Mouse (Mus musculus) CH12.LX (cell line): ENCODE measurements around the gene Cachd1. TPM values are rescaled to one million over a fixed set of nuclear protein-coding genes. Genes with fewer than 3 reads are reported as not detected.

Experiments
- DNase-seq: peaks from one replicate; pipeline ENCODE4 v3.0.0-alpha.2; 2013; ENCODE audit errors: extremely low read depth
- H3K27ac ChIP-seq: 2 replicates; pipeline ENCODE4 v1.5.1; 2012; ENCODE audit warnings: low read depth, mild to moderate bottlenecking, control low read depth, moderate library complexity; ENCODE audit not compliant: insufficient read depth
- H3K27me3 ChIP-seq: replicated peaks from 2 replicates; pipeline ENCODE3; 2012; ENCODE audit warnings: inconsistent platforms
- H3K36me3 ChIP-seq, 2 experiments: replicated peaks in 1 of 2; 2 replicates each; pipeline versions ENCODE3 to v1.6.1; 2012; ENCODE audit warnings: inconsistent platforms in 1 of 2, low read length in 1 of 2, mild to moderate bottlenecking in 1 of 2, mixed read lengths in 1 of 2, moderate library complexity in 1 of 2; ENCODE audit not compliant: control insufficient read depth in 1 of 2, insufficient read depth in 1 of 2
- H3K4me1 ChIP-seq, 2 experiments: 2 replicates each; pipeline ENCODE4 v1.6.1; 2012; ENCODE audit warnings: inconsistent platforms in 1 of 2, moderate library complexity in 1 of 2; ENCODE audit not compliant: insufficient read depth in 2 of 2, control insufficient read depth in 1 of 2
- H3K4me2 ChIP-seq: 2 replicates; pipeline ENCODE4 v1.6.1; 2012; ENCODE audit warnings: low read depth, mild to moderate bottlenecking, control low read depth; ENCODE audit not compliant: poor library complexity, insufficient read depth, severe bottlenecking
- H3K4me3 ChIP-seq, 3 experiments: fragments of 150-350 bp in 1 of 3; sonication (generic) in 1 of 3; replicated peaks in 1 of 3; 2 replicates each; pipeline versions ENCODE3 to v1.5.1; 2011 to 2012; ENCODE audit warnings: low read depth in 2 of 3, low read length in 2 of 3, mild to moderate bottlenecking in 2 of 3, moderate library complexity in 2 of 3, control low read depth in 1 of 3, improper control_type of control experiment in 1 of 3, inconsistent platforms in 1 of 3, mixed read lengths in 1 of 3; ENCODE audit not compliant: poor library complexity in 1 of 3
- H3K79me2 ChIP-seq: replicated peaks from 2 replicates; pipeline ENCODE4 v1.6.1; 2012; ENCODE audit warnings: mild to moderate bottlenecking, moderate library complexity; ENCODE audit not compliant: control insufficient read depth, poor library complexity, insufficient read depth, severe bottlenecking; ENCODE audit errors: extremely low read depth
- H3K9ac ChIP-seq: 2 replicates; pipeline ENCODE4 v1.6.1; 2012; ENCODE audit warnings: low read depth, mild to moderate bottlenecking, control low read depth, moderate library complexity; ENCODE audit not compliant: insufficient read depth
- H3K9me3 ChIP-seq: replicated peaks from 2 replicates; pipeline ENCODE3; 2012; ENCODE audit warnings: low read length, inconsistent platforms, mixed read lengths
- CHD2 ChIP-seq: IDR thresholded peaks from 2 replicates; pipeline ENCODE4 v1.6.1; 2011; ENCODE audit warnings: low read length, improper control_type of control experiment
- CTCF ChIP-seq, 2 experiments: IDR thresholded peaks in 1 of 2; conservative IDR thresholded peaks in 1 of 2; 2 replicates each; pipeline ENCODE4 v1.5.1; 2011 to 2012; ENCODE audit warnings: low read depth in 2 of 2, low read length in 2 of 2, improper control_type of control experiment in 1 of 2, inconsistent platforms in 1 of 2, mild to moderate bottlenecking in 1 of 2, moderate library complexity in 1 of 2
- E2F4 ChIP-seq: IDR thresholded peaks from 2 replicates; pipeline ENCODE4 v1.6.1; 2011; ENCODE audit warnings: low read depth, low read length, improper control_type of control experiment; ENCODE audit not compliant: insufficient replicate concordance
- ETS1 ChIP-seq: conservative IDR thresholded peaks from 2 replicates; pipeline ENCODE4 v1.6.1; 2012; ENCODE audit warnings: low read depth, mild to moderate bottlenecking, inconsistent platforms, low read length, improper control_type of control experiment, moderate library complexity
- GABPA ChIP-seq: IDR thresholded peaks from 2 replicates; pipeline ENCODE4 v1.6.1; 2012; ENCODE audit warnings: low read depth, low read length, improper control_type of control experiment, inconsistent platforms; ENCODE audit not compliant: insufficient replicate concordance
- IRF4 ChIP-seq: IDR thresholded peaks from 2 replicates; pipeline ENCODE4 v1.6.1; 2014; ENCODE audit warnings: low read depth, mild to moderate bottlenecking, inconsistent platforms, low read length, improper control_type of control experiment
- KAT2A ChIP-seq: IDR thresholded peaks from 2 replicates; pipeline ENCODE4 v1.6.1; 2012; ENCODE audit warnings: low read length, improper control_type of control experiment, inconsistent platforms; ENCODE audit not compliant: insufficient replicate concordance
- MAX ChIP-seq: IDR thresholded peaks from 2 replicates; pipeline ENCODE4 v1.6.1; 2011; ENCODE audit warnings: low read length, improper control_type of control experiment
- POLR2A ChIP-seq: IDR thresholded peaks from 2 replicates; pipeline ENCODE4 v1.6.1; 2011; ENCODE audit warnings: low read depth, mild to moderate bottlenecking, improper control_type of control experiment, low read length
- RCOR1 ChIP-seq: conservative IDR thresholded peaks from 2 replicates; pipeline ENCODE4 v1.6.1; 2012; ENCODE audit warnings: low read depth, mild to moderate bottlenecking, inconsistent platforms, low read length, improper control_type of control experiment
- SMC3 ChIP-seq: IDR thresholded peaks from 2 replicates; pipeline ENCODE4 v1.6.1; 2011; ENCODE audit warnings: low read depth, low read length, improper control_type of control experiment
- USF1 ChIP-seq: IDR thresholded peaks from 2 replicates; pipeline ENCODE4 v1.6.1; 2014; ENCODE audit warnings: low read depth, mild to moderate bottlenecking, inconsistent platforms, low read length, improper control_type of control experiment
- USF2 ChIP-seq: conservative IDR thresholded peaks from 2 replicates; pipeline ENCODE4 v1.6.1; 2011; ENCODE audit warnings: low read depth, low read length, improper control_type of control experiment
- ZKSCAN1 ChIP-seq: IDR thresholded peaks from 2 replicates; pipeline ENCODE4 v1.6.1; 2012; ENCODE audit warnings: low read depth, inconsistent platforms, low read length, improper control_type of control experiment, borderline replicate concordance
- ZMIZ1 ChIP-seq: IDR thresholded peaks from 2 replicates; pipeline ENCODE4 v1.6.1; 2012; ENCODE audit warnings: low read depth, mild to moderate bottlenecking, inconsistent platforms, low read length, improper control_type of control experiment
- ZNF384 ChIP-seq: IDR thresholded peaks from 2 replicates; pipeline ENCODE4 v1.6.1; 2012; ENCODE audit warnings: low read depth, low read length, improper control_type of control experiment, inconsistent platforms
- dilution Hi-C: fragments of 300-500 bp; cut with MboI; formaldehyde crosslinking; loops from 2 replicates; pipeline ENCODE4 v1.14.3; 2020; ENCODE audit warnings: low sequenced_read_pairs; ENCODE audit not compliant: extremely low pct_unique_long_range_greater_than_20kb, extremely low pct_ligation_motif_present
- in situ Hi-C: fragments of 300-500 bp; cut with MboI; formaldehyde crosslinking; loops from 3 replicates; pipeline ENCODE4 v1.14.3; 2019; ENCODE audit warnings: low sequenced_read_pairs, low pct_ligation_motif_present, low pct_unique_long_range_greater_than_20kb, mixed read lengths
- polyA plus RNA-seq: library from polyadenylated mRNA; unstranded; fragments of >175 nt; gene quantifications from 2 replicates; pipeline ENCODE4 v1.2.1, GENCODE M21; 2012; ENCODE audit warnings: low read depth; ENCODE audit not compliant: insufficient read length
- total RNA-seq, 2 experiments: library from RNA; depleted of rRNA; stranded (reverse); fragments of 300-350 nt in 1 of 2; fragments of >200 nt in 1 of 2; gene quantifications; 2 replicates each; pipeline ENCODE4 v1.2.3; 2012 to 2014

Cachd1 gene
- total and polyA plus RNA-seq, 3 experiments = 0.13 to 0.24 (median 0.20) TPM

DNA sequence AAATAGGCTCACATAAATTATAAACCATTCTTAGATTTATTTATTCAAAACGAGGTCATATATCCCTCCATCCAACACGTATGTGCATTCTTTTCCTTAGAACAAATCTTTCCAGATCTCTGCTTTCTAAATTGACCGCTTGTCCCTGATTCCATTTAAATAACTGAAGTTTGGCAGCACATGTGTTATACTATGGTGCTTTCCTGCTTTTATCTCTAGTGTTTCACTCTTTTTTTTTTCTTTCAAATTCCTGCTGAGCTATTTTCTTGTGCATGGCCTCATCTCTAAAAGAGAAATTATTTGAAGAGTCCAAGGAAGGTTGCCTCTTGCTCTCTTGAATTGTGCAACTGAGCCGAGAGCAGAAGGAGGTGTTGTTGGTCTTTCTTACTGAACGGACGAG is 147.1 kb downstream of the Cachd1 start:
- H3K27ac ChIP-seq = no peak overlapping the region
- TF ChIP-seq ETS1 (no peak), SMC3 (no peak), ZNF384 (no peak), CHD2 (no peak), POLR2A (no peak), USF2 (no peak), MAX (no peak), IRF4 (no peak), ZKSCAN1 (no peak), KAT2A (no peak)
- TF ChIP-seq, all 38 proteins: peak for 0
- dilution Hi-C loops (no loop called here), in situ Hi-C loops (no loop called here)
- no peak overlapping the region for H3K4me2 ChIP-seq
- H3K79me2 ChIP-seq = no peaks in the 10 kb centered on the region
- no peak overlapping the region for H3K9ac ChIP-seq
- H3K27me3 ChIP-seq = peaks cover 41% of the 10 kb centered on the region
- no peak for DNase-seq
- H3K9me3 ChIP-seq = no peaks in the 10 kb centered on the region
- H3K4me3 ChIP-seq = no peak overlapping the region
- H3K4me1 ChIP-seq = no peaks in the 10 kb centered on the region
- H3K36me3 ChIP-seq = no peaks in the 10 kb centered on the region

DNA sequence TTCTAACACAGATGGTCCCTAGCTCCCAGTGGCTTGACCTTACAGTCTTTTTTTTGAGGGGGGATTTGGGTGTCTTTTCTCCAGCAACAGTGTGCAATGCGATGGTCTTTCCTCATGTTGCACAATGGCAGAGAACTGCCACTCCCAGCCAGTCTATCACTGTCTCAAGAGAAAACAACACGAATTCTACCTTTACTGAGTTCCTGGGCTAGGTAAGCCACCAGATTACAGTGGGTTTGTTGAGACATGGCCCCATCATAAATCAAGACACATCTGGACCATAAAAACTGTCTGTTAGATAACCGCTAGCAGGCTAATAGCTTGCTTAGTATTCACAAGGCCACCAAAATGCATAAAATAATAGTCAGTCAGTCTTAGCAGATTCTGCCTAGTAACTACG is 147.8 kb downstream of the Cachd1 start:
- no peaks in the 10 kb centered on the region for H3K36me3 ChIP-seq
- in situ Hi-C loops = no loop called here
- H3K4me2 ChIP-seq = no peak overlapping the region
- TF ChIP-seq ZMIZ1 = no peak
- no peaks in the 10 kb centered on the region for H3K79me2 ChIP-seq
- H3K27me3 ChIP-seq = peaks cover 40% of the 10 kb centered on the region
- DNase-seq = no peak
- H3K9ac ChIP-seq = no peak overlapping the region
- no peak overlapping the region for H3K4me3 ChIP-seq
- no peaks in the 10 kb centered on the region for H3K9me3 ChIP-seq
- dilution Hi-C loops = no loop called here
- H3K4me1 ChIP-seq = no peaks in the 10 kb centered on the region
- no peak overlapping the region for H3K27ac ChIP-seq

- Histone ChIP-seq H3K4me2 (no peak overlapping the region), H3K27ac (no peak overlapping the region), H3K9ac (no peak overlapping the region), H3K9me3 (no peaks in the 10 kb centered on the region), H3K4me1 (no peaks in the 10 kb centered on the region)
- TF ChIP-seq RCOR1 (no peak), MAX (no peak), E2F4 (no peak), GABPA (no peak), CTCF (conservative IDR thresholded peaks at IDR 0.05 in 1 of 2, IDR thresholded peaks at IDR 0.05 in 1 of 2; ENCODE audit: low read depth in 2 of 2, low read length in 2 of 2) (no peak), USF1 (no peak)
- TF ChIP-seq, all 38 proteins: peak for 0
- Histone ChIP-seq H3K27me3 (peaks cover 46% of the 10 kb centered on the region), H3K36me3 (no peaks in the 10 kb centered on the region), H3K4me3 (no peak overlapping the region), H3K79me2 (no peaks in the 10 kb centered on the region)
- in situ Hi-C loops = no loop called here
- DNase-seq = no peak
- dilution Hi-C loops = no loop called here
These were observed 148.7 kb downstream of the Cachd1 start for GRCm38 (mm10) chr4:100925153-100925552.
